Mouse (Mus musculus): ENCODE measurements around the gene Mif4gd. TPM values are rescaled to one million over a fixed set of nuclear protein-coding genes. Genes with fewer than 3 reads are reported as not detected.
A peak's percentile ranks its signal among the peaks of the same experiment; 100 is the strongest.
"Not testable (repeated sequence)": the region's sequence is repeated elsewhere in the genome, so short reads cannot be mapped to it uniquely, and the experiment has no call there.

The Mif4gd gene
- 35.8 and 37.6 TPM in 2 replicates for polyA plus RNA-seq (2015; fragmentation: Nextera tagmentation; extraction: Ambion mirVana)

DNA sequence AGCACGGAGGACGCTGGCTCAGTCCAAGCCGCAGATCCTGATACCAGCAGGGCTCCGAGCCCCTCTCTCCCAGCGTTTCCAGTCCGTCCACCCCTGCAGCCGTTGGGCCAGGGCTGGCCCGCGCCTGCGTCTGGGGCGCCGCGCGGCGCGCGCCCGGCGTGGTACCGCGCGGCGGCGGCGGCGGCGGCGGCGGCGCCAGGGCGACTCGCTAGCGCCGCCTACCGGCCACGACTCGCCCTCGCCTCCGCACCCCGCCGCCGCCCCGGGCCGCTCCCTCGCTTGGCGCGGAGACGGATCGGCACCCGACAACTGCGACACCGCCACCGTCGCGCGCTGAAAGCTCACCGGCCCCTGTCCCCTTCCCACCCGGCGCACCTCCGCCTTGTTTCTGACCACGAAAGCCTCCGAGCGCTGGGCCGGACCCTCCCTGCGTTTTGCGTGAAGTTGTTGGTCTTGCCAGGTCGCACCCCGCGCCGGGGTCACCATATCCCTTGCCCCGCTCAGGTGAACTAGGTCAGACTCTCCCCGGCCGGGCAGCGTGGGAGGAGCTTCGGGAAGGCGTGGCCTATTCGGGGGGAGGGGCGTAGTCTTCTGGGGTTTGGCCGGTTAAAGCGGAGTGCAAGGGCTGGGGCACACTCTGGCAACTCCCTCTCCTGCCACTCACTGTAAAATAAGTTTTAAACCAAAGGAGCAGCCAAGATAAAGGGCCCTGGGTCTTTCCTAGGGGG is at the start of gene Mif4gd:
Gene Mif4gd (minus strand): TSS at position 560 of the 728 bp plus-strand sequence.
- H3K9ac ChIP-seq, result peak within 1 kb of the TSS; percentile 83
- H3K27ac ChIP-seq, result peak within 1 kb of the TSS; percentile 99
- no peaks in the 10 kb centered on the region for H3K9me3 ChIP-seq (replicated peaks)
- peak; percentile 83 for ATAC-seq (replicated peaks; ENCODE audit: low FRiP score)
- WGBS, result under 1% methylated on average over 80 of the region's 80 CpGs
- H3K4me1 ChIP-seq, result peaks cover 49% of the 10 kb centered on the region
- H3K36me3 ChIP-seq, result peaks cover 55% of the 10 kb centered on the region
- no peaks in the 10 kb centered on the region for H3K27me3 ChIP-seq
- peak within 1 kb of the TSS; percentile 83 for H3K4me3 ChIP-seq (replicated peaks)
- peak within 1 kb of the TSS; percentile 93 for H3K4me2 ChIP-seq

DNA sequence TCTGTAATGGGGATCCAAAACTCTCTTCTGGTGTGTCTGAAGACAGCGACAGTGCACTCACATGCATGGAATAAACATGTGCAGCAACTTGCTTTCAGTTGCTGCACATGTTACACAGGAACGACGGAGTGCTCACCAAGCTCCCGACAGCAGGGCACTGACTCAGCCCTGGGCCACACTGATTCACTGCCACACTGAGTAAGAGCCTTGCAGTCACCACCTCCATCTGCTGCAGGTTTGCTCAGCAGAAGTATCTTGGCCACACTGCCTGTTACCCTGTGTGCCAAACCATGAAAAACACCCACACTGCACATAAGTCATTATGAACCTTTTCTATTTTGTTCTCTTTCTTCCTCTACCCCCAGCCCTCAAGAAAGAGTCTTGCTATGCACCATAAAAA is 47.6 kb upstream of the Mif4gd start:
- no peaks in the 10 kb centered on the region for H3K9me3 ChIP-seq (replicated peaks)
- H3K27me3 ChIP-seq, result no peaks in the 10 kb centered on the region
- H3K27ac ChIP-seq, result no peak overlapping the region
- 96% methylated on average over 4 of the region's 4 CpGs for WGBS
- H3K4me2 ChIP-seq, result no peak overlapping the region
- no peak overlapping the region for H3K9ac ChIP-seq
- peaks cover 9% of the 10 kb centered on the region for H3K36me3 ChIP-seq
- H3K4me3 ChIP-seq (replicated peaks), result no peak overlapping the region
- H3K4me1 ChIP-seq, result no peaks in the 10 kb centered on the region
- ATAC-seq (replicated peaks; ENCODE audit: low FRiP score), result no peak

DNA sequence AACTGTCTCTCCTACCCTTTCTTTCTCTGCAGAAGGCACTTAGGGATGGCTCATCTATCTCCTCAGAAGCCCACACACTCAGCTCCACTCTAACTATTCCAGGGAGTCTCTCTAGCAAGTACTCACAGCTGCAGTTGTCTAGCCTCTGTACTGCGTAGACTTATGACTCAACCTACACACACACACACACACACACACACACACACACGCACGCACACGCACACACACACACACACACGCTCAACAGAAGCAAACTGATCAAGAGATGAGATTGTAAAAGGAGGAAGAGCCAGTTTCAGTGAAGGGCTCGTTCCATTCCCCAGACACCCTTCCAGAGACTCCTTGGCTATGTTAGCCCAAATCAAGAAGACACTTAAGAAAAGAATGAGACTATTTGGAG is 45.8 kb upstream of the Mif4gd start:
- ATAC-seq (replicated peaks; ENCODE audit: low FRiP score), result no peak
- Histone ChIP-seq H3K4me3 (replicated peaks) (no peak overlapping the region), H3K4me2 (no peak overlapping the region), H3K9me3 (replicated peaks) (no peaks in the 10 kb centered on the region), H3K9ac (no peak overlapping the region), H3K27me3 (no peaks in the 10 kb centered on the region), H3K36me3 (peaks cover 26% of the 10 kb centered on the region), H3K4me1 (no peaks in the 10 kb centered on the region), H3K27ac (no peak overlapping the region)
- WGBS, result 86% methylated on average over 6 of the region's 6 CpGs

DNA sequence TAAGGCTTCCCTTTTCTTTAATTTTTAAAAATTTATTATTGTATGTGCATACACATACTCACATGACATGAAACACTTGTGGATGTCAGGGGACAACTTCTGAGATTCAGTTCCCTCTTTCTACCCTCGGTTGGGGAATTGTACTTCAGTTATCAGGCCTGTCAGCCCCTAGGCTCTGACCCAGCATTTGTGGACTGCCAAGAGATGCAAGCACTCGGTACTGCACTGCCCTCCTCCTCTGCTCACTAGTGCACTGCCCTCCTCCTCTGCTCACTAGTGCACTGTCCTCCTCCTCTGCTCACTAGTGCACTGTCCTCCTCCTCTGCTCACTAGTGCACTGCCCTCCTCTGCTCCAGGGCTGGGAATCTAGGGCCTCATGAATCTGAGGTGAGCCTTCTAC is 41.4 kb upstream of the Mif4gd start:
- H3K4me3 ChIP-seq (replicated peaks), result no peak overlapping the region
- H3K4me1 ChIP-seq, result 0 out of 2 replicates have a peak, but pooled peaks cover 3% of the 10 kb centered on the region
- H3K9ac ChIP-seq, result no peak overlapping the region
- peaks cover 51% of the 10 kb centered on the region for H3K36me3 ChIP-seq
- no peak overlapping the region for H3K4me2 ChIP-seq
- H3K27me3 ChIP-seq, result no peaks in the 10 kb centered on the region
- H3K27ac ChIP-seq, result no peak overlapping the region
- 68% methylated on average over 2 of the region's 2 CpGs for WGBS
- no peaks in the 10 kb centered on the region for H3K9me3 ChIP-seq (replicated peaks)
- ATAC-seq (replicated peaks; ENCODE audit: low FRiP score), result no peak

DNA sequence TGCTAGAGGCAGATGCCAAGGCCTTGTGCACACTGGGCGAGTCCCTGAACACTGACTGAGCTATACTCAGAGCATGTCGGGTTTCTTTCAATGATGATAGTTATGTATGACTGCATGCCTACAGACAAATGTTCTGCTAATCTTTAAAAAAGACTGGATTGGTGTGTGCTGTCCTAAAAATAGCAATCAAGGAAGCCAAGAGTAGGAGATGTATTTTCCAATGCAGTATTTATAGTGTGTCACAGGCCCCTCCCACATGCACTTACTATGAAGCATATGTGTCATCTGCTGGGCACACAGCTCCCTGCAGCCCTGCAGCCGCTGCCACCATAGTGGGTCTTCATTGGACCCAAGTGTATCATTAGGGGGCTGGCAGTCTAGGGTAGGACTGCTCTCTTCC is 40.4 kb upstream of the Mif4gd start:
- no peak for ATAC-seq (replicated peaks; ENCODE audit: low FRiP score)
- Histone ChIP-seq H3K27ac (no peak overlapping the region), H3K27me3 (no peaks in the 10 kb centered on the region), H3K36me3 (peaks cover 61% of the 10 kb centered on the region), H3K9ac (no peak overlapping the region), H3K9me3 (replicated peaks) (no peaks in the 10 kb centered on the region), H3K4me2 (no peak overlapping the region), H3K4me3 (replicated peaks) (no peak overlapping the region), H3K4me1 (0 out of 2 replicates have a peak, but pooled peaks cover 3% of the 10 kb centered on the region)
- 85% methylated on average over 3 of the region's 3 CpGs for WGBS

DNA sequence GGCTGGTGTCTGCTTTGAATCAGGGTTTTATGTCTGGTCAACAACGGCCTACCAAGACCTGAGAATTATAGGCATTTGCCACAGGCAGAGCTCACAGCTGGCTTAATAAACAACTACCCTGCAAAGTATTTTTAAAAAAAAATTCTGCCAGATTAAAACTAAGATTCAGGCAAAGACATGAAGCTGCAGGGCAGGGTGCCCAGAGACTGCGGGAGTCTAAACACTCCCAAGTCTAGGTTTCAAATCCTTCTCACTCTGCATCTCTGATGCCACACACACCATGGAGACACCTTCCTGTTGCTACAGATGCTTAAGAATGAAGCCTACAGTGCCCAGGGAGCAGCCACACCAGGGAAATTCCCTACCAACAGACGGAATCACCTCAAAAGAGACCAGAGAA is 38.9 kb upstream of the Mif4gd start:
- Histone ChIP-seq H3K4me1 (0 out of 2 replicates have a peak, but pooled peaks cover 3% of the 10 kb centered on the region), H3K4me2 (no peak overlapping the region), H3K9me3 (replicated peaks) (no peaks in the 10 kb centered on the region), H3K4me3 (replicated peaks) (no peak overlapping the region), H3K27me3 (no peaks in the 10 kb centered on the region), H3K9ac (no peak overlapping the region), H3K36me3 (peaks cover 71% of the 10 kb centered on the region), H3K27ac (no peak overlapping the region)
- ATAC-seq (replicated peaks; ENCODE audit: low FRiP score), result no peak
- WGBS, result 89% methylated on average over 3 of the region's 3 CpGs

DNA sequence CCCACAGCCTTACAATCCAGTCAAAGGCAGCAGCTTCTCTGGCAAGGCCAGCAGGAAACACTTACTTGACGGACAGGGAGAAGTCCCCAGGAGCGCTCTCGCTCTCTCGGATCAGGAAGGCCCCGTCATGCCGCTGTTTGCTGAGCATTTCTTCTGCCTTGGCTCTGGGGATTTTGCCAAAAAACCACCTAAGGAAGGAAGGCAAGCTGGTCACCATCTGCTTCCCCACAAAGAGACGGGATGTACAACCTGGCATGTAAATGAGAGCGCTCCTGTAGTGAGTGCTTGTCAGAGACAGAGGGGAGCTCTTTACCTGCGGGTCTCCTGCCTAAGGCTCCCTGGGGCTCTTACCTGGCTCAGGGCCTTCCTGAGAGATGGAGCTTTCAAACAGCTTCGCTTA is 36.9 kb upstream of the Mif4gd start:
- 72% methylated on average over 10 of the region's 10 CpGs for WGBS

DNA sequence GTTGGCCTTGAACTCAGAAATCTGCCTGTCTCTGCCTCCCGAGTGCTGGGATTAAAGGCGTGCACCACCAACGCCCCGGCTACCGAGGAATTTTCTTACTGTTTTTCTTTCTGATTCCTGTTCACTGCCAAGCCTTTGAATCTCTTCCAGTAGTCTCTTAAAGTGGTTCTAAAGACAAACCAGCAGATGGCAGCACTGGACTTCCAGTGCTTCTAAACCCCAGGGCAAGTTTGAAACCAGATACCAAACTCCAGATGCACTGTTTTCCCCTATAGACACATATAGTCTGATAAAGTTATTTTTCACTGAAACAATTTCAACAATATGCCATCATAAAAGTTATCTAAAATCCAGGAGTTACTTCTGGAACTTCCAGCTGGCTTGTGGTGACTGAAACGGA is 34.7 kb upstream of the Mif4gd start:
- Histone ChIP-seq H3K27ac (no peak overlapping the region), H3K36me3 (peaks cover 80% of the 10 kb centered on the region), H3K27me3 (no peaks in the 10 kb centered on the region), H3K4me3 (replicated peaks) (no peak overlapping the region), H3K4me2 (no peak overlapping the region), H3K4me1 (peaks cover 5% of the 10 kb centered on the region; the same call in 1 of the 2 replicates), H3K9me3 (replicated peaks) (no peaks in the 10 kb centered on the region), H3K9ac (no peak overlapping the region)
- ATAC-seq (replicated peaks; ENCODE audit: low FRiP score), result no peak
- WGBS, result 49% methylated on average over 6 of the region's 6 CpGs

More for the DNA sequence above, 36.9 kb upstream of the Mif4gd start:
- H3K4me1 ChIP-seq, result peaks cover 8% of the 10 kb centered on the region; the same call in 1 of the 2 replicates
- no peak for ATAC-seq (replicated peaks; ENCODE audit: low FRiP score)
- no peaks in the 10 kb centered on the region for H3K27me3 ChIP-seq
- H3K4me3 ChIP-seq (replicated peaks), result no peak overlapping the region
- H3K27ac ChIP-seq, result 0 out of 2 replicates have a peak overlapping the region, but pooled peaks have one; percentile 7
- no peak overlapping the region for H3K9ac ChIP-seq
- peaks cover 84% of the 10 kb centered on the region for H3K36me3 ChIP-seq
- H3K4me2 ChIP-seq, result no peak overlapping the region
- no peaks in the 10 kb centered on the region for H3K9me3 ChIP-seq (replicated peaks)

DNA sequence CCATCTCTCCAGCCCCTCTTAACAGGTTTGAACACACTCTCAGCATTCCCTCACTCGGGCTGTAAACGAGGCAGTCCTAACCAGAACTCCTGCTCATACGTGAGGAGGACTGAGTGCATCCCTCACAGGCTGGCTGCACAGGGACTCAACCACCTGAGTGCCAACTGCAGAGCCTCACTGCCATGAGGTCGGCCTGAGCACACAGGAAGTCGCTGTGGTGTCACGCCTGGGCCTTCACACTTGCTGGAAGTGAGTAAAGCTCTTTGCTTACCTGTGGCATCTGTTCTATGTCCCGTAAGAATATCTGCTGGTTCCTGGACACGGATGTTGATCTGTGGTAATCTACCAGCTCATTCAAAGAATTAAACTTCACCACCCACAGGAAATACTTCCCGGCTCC is 33.7 kb upstream of the Mif4gd start:
- Histone ChIP-seq H3K27me3 (no peaks in the 10 kb centered on the region), H3K27ac (no peak overlapping the region), H3K4me2 (no peak overlapping the region), H3K4me3 (replicated peaks) (no peak overlapping the region), H3K9ac (no peak overlapping the region), H3K9me3 (replicated peaks) (no peaks in the 10 kb centered on the region), H3K4me1 (peaks cover 5% of the 10 kb centered on the region; the same call in 1 of the 2 replicates), H3K36me3 (peaks cover 72% of the 10 kb centered on the region)
- WGBS, result 93% methylated on average over 9 of the region's 9 CpGs
- ATAC-seq (replicated peaks; ENCODE audit: low FRiP score), result no peak

DNA sequence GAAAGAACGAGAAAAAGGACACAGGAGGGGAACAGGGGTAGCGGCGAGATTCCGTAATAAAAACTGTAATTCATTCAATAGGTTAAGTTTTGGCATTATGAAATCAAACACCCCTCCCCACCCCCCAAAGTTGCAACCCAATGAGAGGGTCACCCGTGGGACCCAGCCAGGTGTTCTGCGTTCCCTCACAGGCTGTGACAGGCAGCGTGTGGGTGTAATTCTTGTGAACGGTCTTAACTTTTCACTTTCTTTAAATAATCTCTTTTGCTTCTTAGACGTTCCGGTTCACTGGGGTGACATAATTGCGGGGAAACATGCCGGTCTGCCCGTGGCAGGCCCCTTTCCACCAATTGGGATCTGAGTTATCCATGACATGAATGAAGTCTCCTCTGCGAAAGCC is 32.7 kb upstream of the Mif4gd start:
- not testable (repeated sequence) for H3K9ac ChIP-seq; H3K4me3 ChIP-seq (replicated peaks); H3K27ac ChIP-seq; H3K4me2 ChIP-seq; H3K9me3 ChIP-seq (replicated peaks); ATAC-seq (replicated peaks; ENCODE audit: low FRiP score); H3K27me3 ChIP-seq
- WGBS, result 50% methylated on average over 14 of the region's 14 CpGs
- Histone ChIP-seq H3K4me1 (peaks cover 11% of the 10 kb centered on the region; the same call in 1 of the 2 replicates), H3K36me3 (peaks cover 64% of the 10 kb centered on the region)

DNA sequence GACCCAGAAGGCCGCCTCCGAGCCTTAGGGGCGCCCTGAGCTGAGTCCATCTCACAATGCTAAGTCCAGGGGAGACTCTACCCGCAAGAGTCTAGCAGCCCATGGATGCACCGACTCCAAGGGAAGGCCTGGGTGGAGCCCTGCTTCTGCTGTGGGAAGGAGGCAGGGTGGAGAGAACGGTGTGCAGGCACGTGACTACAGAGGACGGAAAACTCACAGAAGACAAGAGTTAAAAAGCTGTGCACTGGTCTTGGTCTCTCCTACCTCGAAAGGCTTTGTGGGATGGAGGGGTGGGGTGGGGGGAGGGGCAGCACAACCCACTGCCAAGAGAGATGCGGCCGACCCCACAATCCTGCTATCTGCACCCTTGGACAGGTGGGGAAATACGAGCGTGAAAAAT is 31.5 kb upstream of the Mif4gd start:
- Histone ChIP-seq H3K9ac (no peak overlapping the region), H3K36me3 (peaks cover 55% of the 10 kb centered on the region)
- ATAC-seq (replicated peaks; ENCODE audit: low FRiP score), result no peak

DNA sequence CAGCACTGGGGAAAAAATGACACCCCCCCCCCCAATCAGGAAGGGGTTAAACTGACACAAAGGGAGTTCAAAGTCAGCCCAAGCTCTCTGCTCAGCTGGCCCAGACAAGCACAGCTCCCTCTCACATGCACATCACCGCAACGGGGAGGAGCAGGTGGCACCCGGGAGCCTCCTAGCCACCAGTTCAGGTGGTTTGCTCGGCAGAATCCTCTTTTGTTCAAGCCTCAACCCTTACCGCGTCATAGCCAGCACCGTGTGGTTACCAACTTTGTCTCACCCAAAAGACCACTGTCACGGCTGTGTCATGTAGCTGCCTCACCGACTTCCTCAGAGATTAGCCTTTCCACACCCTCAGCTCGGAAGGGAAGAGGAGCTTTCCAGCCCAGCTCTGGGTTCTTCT is 30.5 kb upstream of the Mif4gd start:
- no peak for ATAC-seq (replicated peaks; ENCODE audit: low FRiP score)
- no peak overlapping the region for H3K4me2 ChIP-seq

More for the DNA sequence above, 31.5 kb upstream of the Mif4gd start:
- WGBS, result 94% methylated on average over 13 of the region's 13 CpGs
- H3K27ac ChIP-seq, result no peak overlapping the region
- no peaks in the 10 kb centered on the region for H3K27me3 ChIP-seq
- H3K4me1 ChIP-seq, result peaks cover 17% of the 10 kb centered on the region
- H3K9me3 ChIP-seq (replicated peaks), result no peaks in the 10 kb centered on the region
- no peak overlapping the region for H3K4me2 ChIP-seq
- no peak overlapping the region for H3K4me3 ChIP-seq (replicated peaks)

More for the DNA sequence above, 30.5 kb upstream of the Mif4gd start:
- no peak overlapping the region for H3K4me3 ChIP-seq (replicated peaks)
- peaks cover 21% of the 10 kb centered on the region for H3K4me1 ChIP-seq
- no peaks in the 10 kb centered on the region for H3K27me3 ChIP-seq
- no peaks in the 10 kb centered on the region for H3K9me3 ChIP-seq (replicated peaks)
- H3K9ac ChIP-seq, result no peak overlapping the region
- WGBS, result 79% methylated on average over 10 of the region's 10 CpGs
- H3K36me3 ChIP-seq, result peaks cover 45% of the 10 kb centered on the region
- H3K27ac ChIP-seq, result no peak overlapping the region

All from kidney, embryonic 15.5 days (tissue).